8 mouse cellular contexts compared by ENCODE assay signal in genomic region chr7:126861429-126862130, GRCm38 (mm10). TPM values are rescaled to one million over a fixed set of nuclear protein-coding genes. Genes with fewer than 3 reads are reported as not detected.
A peak's percentile ranks its signal among the peaks of the same experiment; 100 is the strongest.
DNase-seq lines count a peak whose midpoint lies in the region; ATAC-seq and TF ChIP-seq lines count a peak whose summit lies in the region.

Gene Hirip3, plus strand, starts transcription at chr7:126861972.

- peak within 1 kb of the TSS; percentile 89 for H3K27ac ChIP-seq in hindbrain, embryonic 14.5 days

- H3K4me2 ChIP-seq in hindbrain, embryonic 14.5 days (replicated peaks), result peak within 1 kb of the TSS; percentile 84

- peak; percentile 75 for ATAC-seq in Patski
- ATAC-seq in hindbrain, embryonic 14.5 days (ENCODE audit: low FRiP score), result peak; percentile 87

- POLR2A ChIA-PET in Patski (lab: Charles Lee), result interaction anchor here (0.8 to 2.2 kb wide), 4 partner anchors 23 to 70 kb away, joined by 3 to 8 read pairs (median 3); partner anchors contain the start of genes Fam57b and Taok2

- H3K36me3 ChIP-seq in hindbrain, embryonic 14.5 days (replicated peaks; ENCODE audit: control insufficient read depth, insufficient read depth), result peaks cover 49% of the 10 kb centered on the region

- H3K9me3 ChIP-seq in hindbrain, embryonic 14.5 days (ENCODE audit: control insufficient read depth, low read length), result no peaks in the 10 kb centered on the region

- in situ Hi-C loops in Patski (cut with MboI; ENCODE audit: low pct_unique_long_range_greater_than_20kb), result no loop called here

- H3K27me3 ChIP-seq in Patski, result no peaks in the 10 kb centered on the region
- no peaks in the 10 kb centered on the region for H3K27me3 ChIP-seq in hindbrain, embryonic 14.5 days (ENCODE audit: control insufficient read depth, insufficient read depth, low read length)

- DNase-seq in Patski (ENCODE audit: low read depth, low spot score), result peak; percentile 68
- DNase-seq in cerebellum, postnatal 14 days, result peak; percentile 97 to 98
- DNase-seq in frontal cortex, postnatal 25 days (ENCODE audit: low spot score in 2 of 2), result peak; percentile 85 to 91
- DNase-seq in hindbrain, embryonic 14.5 days (ENCODE audit: low spot score), result peak; percentile 96
- DNase-seq in layer of hippocampus, postnatal 36 days, result peak; percentile 94 to 95
- peak; percentile 98 for DNase-seq in lung, postnatal 36 days
- peak; percentile 96 for DNase-seq in retina, postnatal 1 day
- peak; percentile 93 to 96 for DNase-seq in urinary bladder, adult 18-20 months (ENCODE audit: low spot score in 2 of 2)

- CTCF ChIA-PET in Patski (lab: Charles Lee), result interaction anchor here (1.3 kb wide), 1 partner anchor 8 kb away, joined by 4 read pairs; no protein-coding TSS in a partner anchor

- H3K4me1 ChIP-seq in hindbrain, embryonic 14.5 days (replicated peaks; ENCODE audit: control insufficient read depth, insufficient read depth, low read length), result peaks cover 24% of the 10 kb centered on the region

- no peak for TF ChIP-seq CTCF in Patski (IDR thresholded peaks at IDR 0.05)

- H3K4me3 ChIP-seq in hindbrain, embryonic 14.5 days (replicated peaks; ENCODE audit: low read length), result peak within 1 kb of the TSS; percentile 50

- H3K9ac ChIP-seq in hindbrain, embryonic 14.5 days, result peak within 1 kb of the TSS; percentile 59

- 5% methylated on average over 42 of the region's 42 CpGs for WGBS in hindbrain, embryonic 14.5 days

RNA-seq across cellular contexts. Expression of gene Hirip3, which starts in this region (rescaled TPM):
- polyA plus RNA-seq in Patski (2021), result 58.5 TPM
- 10.1 and 11.1 TPM in 2 replicates for polyA plus RNA-seq in hindbrain, embryonic 14.5 days (2014; fragmentation: Nextera tagmentation; extraction: Ambion mirVana)
- 10 to 100 TPM; 29.5 to 32.0 TPM for total RNA-seq in layer of hippocampus, postnatal 36 days (2021)

Comparison
In these comparisons a context has a peak if more than half of its experiments do, and no peak if none do; other contexts are left out.
1. Peak in every context shown above with its lines: DNase-seq, ATAC-seq, H3K4me3 ChIP-seq and H3K27ac ChIP-seq.